Mouse (Mus musculus): ENCODE results near the gene Nfib. TPM values are rescaled to one million over a fixed set of nuclear protein-coding genes. Genes with fewer than 3 reads are reported as not detected.

Nfib gene
- polyA plus RNA-seq, 1 experiment: 4.8 TPM

DNA sequence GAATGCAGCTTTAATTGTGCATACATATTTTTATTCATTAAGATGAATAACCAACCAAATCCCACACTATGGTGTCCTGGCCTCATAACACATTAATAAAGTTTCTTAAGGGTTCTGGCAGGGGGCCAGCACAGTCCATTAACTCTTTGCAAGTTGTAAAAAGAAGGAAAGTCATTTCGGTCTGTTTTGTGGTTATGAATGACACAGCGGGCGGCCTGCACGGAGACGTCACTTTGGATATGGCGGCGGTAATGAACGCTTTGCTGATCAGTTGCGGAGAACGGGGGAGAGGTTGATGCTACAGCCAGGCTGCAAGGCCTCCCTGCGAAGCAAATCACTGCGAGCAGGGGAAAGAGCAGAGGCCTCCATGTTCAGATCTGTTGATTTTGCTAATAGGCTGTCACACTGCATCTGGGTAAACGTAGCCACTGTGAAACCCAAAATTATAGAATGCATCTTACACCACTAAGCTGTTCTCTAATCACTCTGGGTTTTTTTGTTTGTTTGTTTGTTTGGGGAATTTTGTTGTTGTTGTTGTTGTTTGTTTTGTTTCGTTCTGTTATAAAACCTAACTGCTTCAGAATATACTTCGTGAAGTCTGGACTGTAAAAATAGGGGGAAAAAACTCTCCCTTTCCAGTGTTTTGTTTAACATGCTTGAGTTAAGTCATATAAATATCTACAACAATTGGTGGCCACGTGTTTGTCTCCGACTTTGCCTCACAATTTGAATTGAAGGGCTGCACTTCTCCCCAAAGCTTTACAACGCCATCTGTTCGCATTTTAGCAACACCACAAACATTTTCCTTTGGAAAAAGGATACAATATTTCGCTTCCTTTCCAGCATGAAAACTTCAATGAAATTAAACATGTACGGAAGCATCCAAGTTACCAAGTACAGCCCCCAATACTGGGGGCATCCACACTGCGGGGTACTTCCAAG, 296.8 kb downstream of the Nfib start:
- no peak for DNase-seq (ENCODE audit: low read depth, low spot score)
- WGBS: 83% methylated on average over 22 of the region's 22 CpGs

DNA sequence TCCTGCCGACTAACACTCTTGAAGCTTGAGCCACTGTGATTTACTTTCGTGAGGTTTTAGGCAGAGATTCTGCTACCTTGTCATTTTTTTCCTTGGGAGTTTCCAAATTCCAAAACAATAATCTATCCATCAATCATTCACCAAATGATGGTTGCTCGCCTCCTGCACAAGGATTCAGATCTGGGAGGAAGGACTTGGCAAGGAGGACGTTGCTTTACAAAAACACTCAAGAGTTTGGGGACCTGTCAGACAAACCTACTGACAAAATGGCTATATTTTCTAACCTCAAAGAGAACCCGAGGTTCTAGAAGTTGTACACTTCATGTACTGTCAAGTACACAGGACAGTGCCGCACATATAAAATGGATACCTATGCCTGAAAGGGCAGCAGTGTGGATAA, 299.0 kb downstream of the Nfib start:
- DNase-seq (ENCODE audit: low read depth, low spot score): no peak
- 75% methylated on average over 6 of the region's 6 CpGs for WGBS

DNA sequence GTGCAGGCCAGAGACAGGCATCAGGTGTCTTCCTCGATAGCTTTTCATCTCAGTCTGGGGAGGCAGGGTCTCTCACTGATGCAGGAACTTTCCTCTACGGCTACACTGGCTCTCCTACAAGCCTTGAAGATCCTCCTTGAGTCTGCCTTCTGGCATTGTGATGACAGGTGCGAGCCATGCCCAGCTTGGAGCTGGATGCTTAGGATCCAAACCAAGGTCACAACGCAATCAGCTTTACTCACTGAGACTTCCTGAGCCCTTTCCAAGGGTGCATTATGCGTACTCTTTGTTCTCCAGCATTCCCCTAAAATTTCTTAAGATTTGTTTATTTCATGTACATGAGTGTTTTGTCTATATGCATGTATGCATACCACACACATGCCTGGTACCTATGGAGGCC, 299.8 kb downstream of the Nfib start:
- no peak for DNase-seq (ENCODE audit: low read depth, low spot score)
- 86% methylated on average over 5 of the region's 5 CpGs for WGBS

DNA sequence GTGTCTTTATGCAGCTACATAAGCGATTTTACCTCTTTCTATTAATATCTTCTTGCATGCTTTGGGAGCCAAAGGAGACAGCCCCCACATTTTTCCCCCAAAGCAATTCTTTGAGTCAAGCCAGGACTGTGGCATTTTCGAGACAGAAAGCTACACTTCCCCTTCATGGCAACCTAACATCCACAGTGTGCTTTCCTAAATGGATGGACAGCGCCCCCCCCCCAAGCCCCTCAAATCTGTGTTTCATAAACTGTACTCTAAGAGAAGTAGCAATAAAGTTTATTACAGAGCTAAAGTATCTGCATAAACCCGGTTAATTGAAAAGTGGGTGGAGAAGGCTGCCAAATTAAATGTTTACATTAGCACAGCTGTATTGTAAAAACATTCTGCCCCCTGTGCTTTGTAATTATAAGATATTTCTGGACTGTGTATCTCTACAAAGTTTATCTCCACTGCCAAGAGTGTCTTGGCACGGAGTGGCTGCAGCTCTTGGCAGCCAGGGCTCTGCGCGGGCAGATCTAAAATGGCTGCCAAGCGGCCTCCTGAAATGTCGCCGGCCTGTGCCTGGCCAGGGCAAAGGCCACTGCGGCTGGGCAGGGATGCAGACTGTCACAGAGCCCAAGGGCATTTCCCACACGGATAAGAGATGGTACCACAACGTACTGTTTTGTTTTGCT, 301.4 kb downstream of the Nfib start:
- 16% methylated on average over 13 of the region's 13 CpGs for WGBS

DNA sequence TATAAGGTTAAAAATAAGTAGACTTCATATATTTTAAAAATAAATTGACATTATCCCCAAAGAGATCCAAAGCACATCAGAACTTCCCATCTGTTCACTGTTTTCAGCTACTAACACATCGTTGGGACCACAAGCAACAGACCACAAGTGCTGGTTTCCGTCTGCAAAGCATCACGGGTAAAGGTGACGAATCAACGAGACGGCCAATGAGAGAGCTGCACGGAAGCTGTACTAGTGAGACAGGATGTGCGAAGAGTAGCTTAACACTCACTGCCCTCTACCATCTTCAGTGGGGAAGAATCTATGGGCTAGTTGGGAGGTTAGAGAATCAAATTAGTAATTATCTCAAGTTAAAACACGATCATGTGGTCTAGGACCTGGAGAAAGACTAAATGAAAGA, 302.9 kb downstream of the Nfib start:
- WGBS: 94% methylated on average over 9 of the region's 9 CpGs
- DNase-seq (ENCODE audit: low read depth, low spot score): no peak

More for the DNA sequence above, 301.4 kb downstream of the Nfib start:
- DNase-seq (ENCODE audit: low read depth, low spot score): no peak

DNA sequence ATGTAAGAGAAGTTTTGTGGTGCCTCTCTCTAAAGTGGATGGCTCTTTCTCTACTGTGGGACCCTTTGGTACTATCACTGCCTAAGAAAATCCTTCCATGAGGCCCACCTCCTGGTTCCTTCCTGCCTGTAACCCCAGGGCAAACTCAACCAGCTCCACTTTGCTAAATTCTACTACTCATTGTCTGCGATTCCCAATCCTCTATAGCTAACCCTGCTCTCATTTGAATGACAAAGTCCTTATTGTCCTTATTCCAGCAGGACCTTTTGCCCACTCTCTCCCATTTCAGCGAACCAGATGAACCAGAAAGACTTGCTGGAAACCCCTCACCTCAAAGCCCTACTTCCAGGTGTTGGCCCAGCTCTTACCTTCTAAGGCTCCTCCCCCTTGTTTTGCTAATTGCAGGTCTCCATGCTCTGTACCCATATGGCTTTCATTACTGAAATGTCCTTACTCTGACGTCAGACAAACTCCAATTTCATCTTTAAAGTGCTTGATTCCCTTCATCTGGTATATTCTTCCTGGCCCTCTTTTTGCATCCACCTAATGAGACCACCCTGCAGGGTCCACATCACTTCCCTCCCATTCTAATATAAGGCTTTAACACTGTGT, 304.0 kb downstream of the Nfib start:
- no peak for DNase-seq (ENCODE audit: low read depth, low spot score)
- WGBS: 49% methylated on average over 3 of the region's 3 CpGs

DNA sequence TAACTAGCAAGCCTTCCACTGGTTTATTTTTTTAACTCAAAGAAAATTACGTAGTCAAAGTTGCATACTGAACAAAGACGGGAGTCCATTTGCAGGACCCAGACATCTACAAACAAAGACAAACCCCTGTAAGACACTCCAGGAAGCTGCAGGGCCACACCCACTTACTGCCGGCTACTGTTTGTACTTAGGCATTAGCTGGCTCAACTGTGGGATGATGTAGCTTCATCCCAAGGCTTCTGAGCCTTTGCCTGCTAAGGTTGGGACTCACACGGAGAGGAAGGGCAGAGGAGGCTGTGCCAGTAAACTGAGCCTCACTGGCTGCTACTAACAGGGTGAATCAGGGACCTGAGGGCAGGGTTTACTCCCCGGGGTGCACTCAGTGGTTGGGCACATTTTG, 305.0 kb downstream of the Nfib start:
- WGBS: 5% methylated on average over 5 of the region's 5 CpGs
- DNase-seq (ENCODE audit: low read depth, low spot score): no peak

DNA sequence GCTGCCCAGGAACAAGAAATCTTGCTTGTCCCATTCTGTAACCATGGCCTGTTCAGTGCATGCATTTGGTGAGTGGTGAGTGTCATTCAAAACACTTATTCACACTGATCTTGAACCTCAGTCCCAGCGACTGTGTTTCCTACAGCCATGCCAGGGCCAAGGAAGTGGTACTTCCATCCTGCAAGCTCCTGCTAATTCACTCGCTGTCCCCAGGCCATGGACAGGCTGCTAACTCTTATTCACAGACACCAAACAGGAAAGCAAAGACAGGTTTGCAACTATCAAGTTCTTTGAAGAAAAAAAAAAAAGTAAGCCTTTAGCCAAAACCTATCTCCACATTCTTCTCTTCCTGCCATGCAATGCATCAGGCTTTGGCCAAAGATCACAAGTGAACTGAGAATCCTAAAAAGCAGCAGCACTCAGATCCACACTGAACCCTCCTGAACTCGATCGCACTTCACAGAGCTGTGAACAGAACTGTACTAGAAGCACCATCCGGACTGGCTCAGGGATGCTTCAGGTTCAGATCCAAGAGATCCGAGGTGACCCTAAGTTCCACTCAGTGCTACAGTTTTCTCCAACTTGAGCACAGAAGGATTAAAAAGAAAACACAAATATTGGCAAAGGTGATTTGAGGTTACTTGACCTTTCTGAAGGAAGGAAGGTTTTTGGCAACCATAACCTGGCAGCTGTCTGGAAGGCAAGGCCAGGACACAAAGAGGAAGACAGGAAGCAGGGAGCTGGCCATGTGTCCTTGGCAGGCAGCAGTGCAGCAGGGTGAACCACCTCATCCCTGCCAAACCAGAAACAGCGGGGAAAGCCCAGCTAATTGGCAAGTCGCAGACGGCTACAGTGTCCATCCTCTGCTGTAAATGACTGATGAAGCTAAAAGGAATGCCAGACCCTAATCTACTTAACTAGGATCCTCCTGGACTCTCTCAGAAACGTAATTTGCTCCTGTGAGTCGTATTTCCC, 305.9 kb downstream of the Nfib start:
- 33% methylated on average over 11 of the region's 11 CpGs for WGBS
- no peak for DNase-seq (ENCODE audit: low read depth, low spot score)

DNA sequence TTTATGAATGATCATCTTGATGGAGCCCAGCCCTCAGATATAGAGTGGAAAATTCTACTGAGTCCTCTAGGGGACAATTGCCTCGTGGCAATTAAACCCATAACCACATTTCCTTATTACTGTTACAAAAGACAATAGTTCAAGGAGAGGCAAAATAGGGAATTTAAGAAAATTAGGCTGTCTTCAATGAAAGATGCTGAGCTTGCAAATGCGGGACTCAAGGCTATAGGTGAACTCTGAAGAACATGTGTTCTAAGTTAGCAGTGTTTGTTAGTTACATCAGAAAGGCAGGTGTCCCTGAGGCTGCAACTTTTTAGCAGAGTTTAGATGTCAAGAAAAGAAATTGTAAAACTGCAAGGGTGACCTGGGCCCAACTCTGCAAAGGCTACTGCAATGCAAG, 307.3 kb downstream of the Nfib start:
- WGBS: 51% methylated on average over 2 of the region's 2 CpGs
- DNase-seq (ENCODE audit: low read depth, low spot score): no peak

DNA sequence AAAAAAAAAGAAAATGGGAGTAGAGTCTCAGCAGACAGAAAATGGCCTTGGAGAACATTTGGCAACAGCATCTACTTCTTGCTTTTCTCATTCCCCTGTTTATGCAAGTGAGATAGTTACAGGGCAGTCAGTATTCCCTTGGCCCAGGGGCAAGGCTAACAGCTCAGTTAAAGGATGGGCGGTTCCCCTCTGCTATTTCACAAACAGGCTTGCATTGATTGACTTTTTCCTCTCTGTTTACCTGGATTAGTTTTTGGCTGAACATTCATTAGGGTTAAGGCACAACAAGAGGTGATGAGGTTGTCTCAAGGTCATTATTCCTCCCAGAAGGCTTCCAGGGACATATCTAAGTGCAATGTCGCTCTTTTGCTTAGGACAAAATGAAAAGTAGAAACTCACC, 308.7 kb downstream of the Nfib start:
- no peak for DNase-seq (ENCODE audit: low read depth, low spot score)
- WGBS: 71% methylated on average over 2 of the region's 2 CpGs

DNA sequence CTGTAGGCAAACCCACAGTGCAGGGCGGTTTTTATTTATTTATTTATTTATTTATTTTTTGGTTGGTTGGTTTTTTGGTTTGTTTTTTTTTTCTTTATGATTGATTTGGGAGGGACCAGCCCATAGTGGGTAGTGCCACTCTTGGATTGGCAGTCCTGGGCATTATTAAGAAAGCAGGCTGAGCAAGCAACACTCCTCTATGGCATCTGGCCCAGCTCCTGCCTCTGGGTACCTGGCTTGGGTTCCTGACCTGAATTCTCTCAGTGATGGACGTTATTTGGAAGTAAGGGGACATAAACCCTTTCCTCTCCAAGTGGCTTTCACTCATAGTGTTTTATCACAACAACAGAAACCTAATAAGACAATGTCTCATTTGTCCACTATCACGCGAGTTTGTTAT, 309.5 kb downstream of the Nfib start:
- DNase-seq (ENCODE audit: low read depth, low spot score): no peak
- 78% methylated on average over 4 of the region's 4 CpGs for WGBS

DNA sequence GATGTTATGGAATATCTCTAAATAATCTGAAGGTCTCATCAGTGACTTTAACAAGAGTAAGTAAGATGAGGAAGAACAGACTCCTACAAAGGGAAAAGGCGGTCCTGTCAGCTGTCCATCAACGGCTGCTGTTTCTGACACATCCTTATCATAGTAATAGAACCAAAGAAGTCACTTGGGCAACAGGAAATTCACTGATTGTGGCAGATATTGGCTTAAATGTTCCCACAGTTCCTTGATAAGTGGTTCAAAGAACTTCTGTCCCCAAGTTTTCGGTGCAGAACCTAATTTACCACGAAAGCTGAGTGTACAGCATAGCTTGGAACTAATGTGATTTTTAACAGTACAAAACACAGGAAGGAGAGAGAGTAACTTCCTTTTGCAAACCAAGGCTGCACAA, 311.2 kb downstream of the Nfib start:
- WGBS: 78% methylated on average over 4 of the region's 4 CpGs
- DNase-seq (ENCODE audit: low read depth, low spot score): no peak

DNA sequence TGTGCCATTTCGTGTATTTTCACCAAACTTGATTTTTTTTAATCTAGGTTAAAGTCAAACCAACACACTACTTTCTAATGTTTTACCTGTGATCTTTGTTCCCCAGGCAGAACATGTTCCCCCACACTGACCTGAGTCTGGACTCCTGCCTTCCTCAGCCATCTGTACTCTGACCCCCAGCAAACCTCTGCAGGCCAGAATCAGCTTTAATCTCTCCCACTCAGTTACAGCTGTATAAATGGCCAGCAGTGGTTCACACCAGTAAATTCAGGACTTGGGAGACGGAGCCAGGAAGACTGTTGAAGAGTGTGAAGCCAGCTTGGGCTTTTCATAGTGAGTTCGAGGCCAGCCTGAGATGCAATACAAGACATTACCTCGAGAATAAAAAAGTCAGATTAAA, 312.5 kb downstream of the Nfib start:
- no peak for DNase-seq (ENCODE audit: low read depth, low spot score)
- WGBS: 35% methylated on average over 4 of the region's 4 CpGs

DNA sequence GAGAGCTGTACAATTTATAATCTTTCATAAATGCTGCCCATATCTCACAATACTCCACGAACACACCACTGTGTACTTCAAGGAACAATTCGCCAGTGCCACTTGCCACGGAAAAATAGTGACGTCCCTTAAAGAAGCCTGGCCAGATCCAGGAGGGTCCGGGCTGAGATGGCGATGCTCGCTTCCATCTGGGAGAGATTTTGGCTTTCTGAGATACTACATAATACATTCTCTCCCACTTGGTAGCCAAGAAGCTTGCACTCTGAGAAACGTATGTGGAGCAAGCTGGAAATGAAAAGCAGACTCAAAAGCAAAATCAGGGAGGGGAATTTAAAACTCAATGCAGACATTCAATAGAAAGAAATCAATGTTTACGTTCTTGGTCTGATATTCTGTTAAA, 313.1 kb downstream of the Nfib start:
- WGBS: 64% methylated on average over 9 of the region's 9 CpGs
- no peak for DNase-seq (ENCODE audit: low read depth, low spot score)

DNA sequence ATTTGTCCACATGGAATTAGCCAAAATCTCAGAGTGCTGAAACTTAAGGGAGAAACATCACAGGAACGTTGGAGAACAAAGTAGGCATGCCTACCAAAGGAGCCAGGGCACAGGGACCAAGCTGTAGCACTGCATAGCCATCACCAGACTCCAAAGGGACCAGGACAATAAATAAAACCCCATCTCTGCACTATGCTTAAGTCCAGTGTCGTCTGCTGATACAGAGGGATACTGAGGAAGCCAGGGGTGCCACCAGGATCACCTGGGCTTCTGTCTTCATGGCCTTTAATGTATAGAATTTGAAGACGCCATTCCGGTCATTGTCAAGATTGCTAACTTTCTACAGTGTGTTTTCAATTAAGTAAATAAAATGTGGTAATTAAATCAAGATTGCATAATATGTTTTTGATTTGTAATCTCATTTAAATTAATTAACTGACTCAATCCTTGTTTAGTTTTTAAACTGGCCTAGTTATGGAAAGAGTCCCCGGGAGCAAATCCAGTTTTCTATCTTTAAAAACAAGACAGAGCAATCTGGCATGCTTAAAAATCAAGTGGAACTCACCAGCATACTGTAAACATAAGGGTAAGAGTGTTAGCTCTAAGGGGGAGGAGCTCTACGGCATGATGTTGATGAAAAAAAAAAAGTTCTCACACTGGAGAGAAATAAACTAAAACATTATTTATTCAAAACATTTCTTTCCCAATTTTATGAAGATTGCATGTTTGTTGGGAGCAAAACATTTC, 313.7 kb downstream of the Nfib start:
- 59% methylated on average over 6 of the region's 6 CpGs for WGBS
- no peak for DNase-seq (ENCODE audit: low read depth, low spot score)

DNA sequence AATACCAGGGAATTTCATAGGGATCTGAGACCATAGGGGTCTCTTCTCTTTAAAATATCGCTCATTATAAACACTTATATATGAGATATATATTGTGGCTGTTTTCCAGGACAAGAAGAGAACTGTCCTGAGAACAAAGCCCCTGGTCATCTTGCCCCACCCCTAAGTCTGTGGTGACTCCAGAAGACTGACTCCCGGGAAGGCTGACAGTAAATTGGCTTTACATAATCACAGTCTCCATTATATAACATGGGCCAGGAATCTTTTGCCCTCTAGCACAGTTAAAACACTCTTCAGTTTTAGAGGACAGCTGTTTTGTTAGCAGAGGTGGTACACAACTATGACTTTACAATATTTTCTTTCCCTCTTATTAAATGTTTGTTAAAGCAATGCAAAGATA, 315.0 kb downstream of the Nfib start:
- WGBS: 23% methylated on average over 2 of the region's 2 CpGs
- no peak for DNase-seq (ENCODE audit: low read depth, low spot score)

DNA sequence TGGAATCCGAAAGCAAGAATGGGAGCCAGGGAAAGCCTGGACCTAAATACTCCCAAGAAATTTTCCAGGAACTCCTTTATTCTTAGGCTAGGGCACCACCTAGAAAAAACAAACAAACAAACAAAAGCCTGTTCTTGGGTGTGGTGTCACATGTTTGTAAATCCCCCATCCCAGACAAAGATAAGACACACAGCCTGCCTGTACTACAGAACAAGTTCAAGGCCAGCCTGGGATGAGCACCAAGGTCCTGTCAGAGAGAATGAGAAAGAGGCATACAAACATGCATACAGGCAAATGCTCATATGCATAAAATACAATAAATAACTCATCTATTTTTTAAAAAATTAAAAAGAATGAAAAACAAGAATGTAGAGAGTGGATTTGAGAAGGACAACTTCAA, 315.7 kb downstream of the Nfib start:
- no peak for DNase-seq (ENCODE audit: low read depth, low spot score)
- WGBS: 81% methylated on average over 1 of the region's 1 CpGs

DNA sequence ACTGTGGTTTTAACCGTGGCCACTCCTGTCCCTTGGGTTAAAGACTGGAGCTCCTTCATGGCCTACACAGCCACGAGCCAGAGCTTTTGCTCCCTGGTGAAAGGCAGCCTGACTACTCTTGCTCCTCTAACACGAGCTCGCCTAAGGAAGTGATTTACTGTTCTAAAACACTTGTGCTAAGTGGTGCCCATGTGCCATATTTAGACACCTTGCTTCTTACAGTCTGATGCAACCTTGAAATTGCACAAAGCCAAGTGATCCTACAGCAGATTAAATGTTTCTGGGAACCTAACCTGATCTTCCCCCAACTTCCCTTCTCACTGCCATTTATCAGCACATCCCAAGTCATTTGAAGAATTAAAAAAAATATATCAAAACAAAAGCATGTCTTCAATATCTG, 317.9 kb downstream of the Nfib start:
- 73% methylated on average over 4 of the region's 4 CpGs for WGBS
- no peak for DNase-seq (ENCODE audit: low read depth, low spot score)
